Mouse (Mus musculus) c-Kit-positive CD71-positive TER-119-negative erythroid progenitor cells, embryonic 14.5 days (primary cell): ENCODE data around the gene Daam2.
"Not testable (repeated sequence)": the region's sequence is repeated elsewhere in the genome, so short reads cannot be mapped to it uniquely, and the experiment has no call there.

Experiments used
- DNase-seq: peaks from one replicate; pipeline ENCODE4 v3.0.0-alpha.2; 2013; ENCODE audit warnings: low read depth

Daam2 gene

GRCm38 (mm10) chr17:49481876-49482275 is 82.3 kb downstream of the Daam2 start:
- DNase-seq, result no peak

GRCm38 (mm10) chr17:49477370-49477769 is 86.8 kb downstream of the Daam2 start:
- no peak for DNase-seq

GRCm38 (mm10) chr17:49475174-49475573 is 89.0 kb downstream of the Daam2 start:
- no peak for DNase-seq

GRCm38 (mm10) chr17:49474051-49474450 is 90.1 kb downstream of the Daam2 start:
- no peak for DNase-seq

GRCm38 (mm10) chr17:49472626-49473025 is 91.5 kb downstream of the Daam2 start:
- DNase-seq, result no peak

- DNase-seq, result peak; percentile 33
Observed at GRCm38 (mm10) chr17:49468223-49468622, 95.9 kb downstream of the Daam2 start.

- DNase-seq, result no peak
Observed at GRCm38 (mm10) chr17:49464884-49465283, 99.3 kb downstream of the Daam2 start.

GRCm38 (mm10) chr17:49458386-49458785 is 105.8 kb downstream of the Daam2 start:
- DNase-seq, result no peak

GRCm38 (mm10) chr17:49457833-49458232 is 106.3 kb downstream of the Daam2 start:
- DNase-seq, result no peak

- DNase-seq, result no peak
Observed at GRCm38 (mm10) chr17:49456334-49456733, 107.8 kb downstream of the Daam2 start.

GRCm38 (mm10) chr17:49450922-49451321 is 113.2 kb downstream of the Daam2 start:
- no peak for DNase-seq

- DNase-seq, result no peak
Observed at GRCm38 (mm10) chr17:49449230-49449608, 114.9 kb downstream of the Daam2 start.

- DNase-seq, result no peak
Observed at GRCm38 (mm10) chr17:49448570-49449229, 115.4 kb downstream of the Daam2 start.

- not testable (repeated sequence) for DNase-seq
Observed at GRCm38 (mm10) chr17:49442841-49443240, 121.3 kb downstream of the Daam2 start.

GRCm38 (mm10) chr17:49440331-49441130 is 123.6 kb downstream of the Daam2 start:
- DNase-seq, result no peak

- DNase-seq, result no peak
Observed at GRCm38 (mm10) chr17:49439706-49440105, 124.4 kb downstream of the Daam2 start.

GRCm38 (mm10) chr17:49438822-49439574 is 125.1 kb downstream of the Daam2 start:
- DNase-seq, result peak; percentile 64

- not testable (repeated sequence) for DNase-seq
Observed at GRCm38 (mm10) chr17:49437306-49437705, 126.8 kb downstream of the Daam2 start.

GRCm38 (mm10) chr17:49436631-49437030 is 127.5 kb downstream of the Daam2 start:
- DNase-seq, result no peak

- no peak for DNase-seq
Observed at GRCm38 (mm10) chr17:49435081-49435480, 129.1 kb downstream of the Daam2 start.

GRCm38 (mm10) chr17:49434236-49434635 is 129.9 kb downstream of the Daam2 start:
- no peak for DNase-seq

- no peak for DNase-seq
Observed at GRCm38 (mm10) chr17:49433071-49433470, 131.1 kb downstream of the Daam2 start.
